Mouse (Mus musculus): ENCODE measurements around the gene Teddm1a.

DNA sequence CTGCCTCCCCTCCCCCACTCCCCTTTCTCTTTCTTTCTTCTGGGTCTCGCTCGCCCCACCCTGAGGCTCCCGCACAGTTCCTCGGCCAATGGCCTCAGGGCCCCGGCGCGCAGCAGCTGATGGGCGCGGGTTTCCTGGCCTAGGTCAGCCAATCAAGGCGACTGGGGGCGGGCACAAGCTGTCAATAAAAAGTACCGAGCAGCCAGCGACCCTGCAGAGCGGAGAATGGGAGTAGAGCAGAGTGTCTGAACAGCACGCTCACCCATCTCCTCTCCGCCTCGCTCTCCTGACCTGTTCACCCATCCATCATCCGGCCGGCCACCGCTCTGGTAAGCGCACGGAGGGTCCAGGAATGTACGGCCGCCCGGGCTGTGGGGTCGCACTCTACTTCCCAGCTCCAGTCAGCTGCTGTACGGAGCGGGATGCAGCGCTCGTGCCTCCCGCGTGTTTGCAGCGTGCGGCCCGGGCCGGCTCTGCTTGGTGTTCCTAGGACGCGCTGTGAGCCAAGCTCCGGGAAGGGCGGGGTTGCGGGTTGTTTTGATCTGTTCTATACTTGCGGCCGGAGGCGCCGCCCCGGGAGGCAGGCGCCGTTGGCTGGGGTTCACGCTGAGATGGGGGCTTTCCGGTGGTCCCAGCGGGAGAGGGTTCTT is 8.3 kb downstream of the Teddm1a start, which contains the start of the genes Glul and Teddm2:
- TF ChIP-seq USF1 (IDR thresholded peaks at IDR 0.05; ENCODE audit: low read depth) (no peak), REST (IDR thresholded peaks at IDR 0.05; ENCODE audit: insufficient read depth, insufficient read length) (peak; percentile 61), POLR2AphosphoS2 (IDR thresholded peaks at IDR 0.05; ENCODE audit: insufficient read length, low read depth) (peak; percentile 100)

Measured in myocyte (in vitro differentiated cells).